Mouse (Mus musculus): Measurements from ENCODE around the gene Rbfox3. TPM values are rescaled to one million over a fixed set of nuclear protein-coding genes. Genes with fewer than 3 reads are reported as not detected.

The Rbfox3 gene
- polyA plus RNA-seq, 1 experiment from 2014 or later: 8.2 TPM

GRCm38 (mm10) chr11:118490566-118491218 lies 420.7 kb downstream of the Rbfox3 start:
- ATAC-seq (ENCODE audit: low FRiP score) (peak; percentile 69), DNase-seq (ENCODE audit: low spot score, missing footprints) (peak; percentile 98)
- H3K27ac ChIP-seq (ENCODE audit: low read depth, low read length): no peak overlapping the region
- H3K27me3 ChIP-seq (ENCODE audit: control insufficient read depth, insufficient read depth, low read length): no peaks in the 10 kb centered on the region
- no peaks in the 10 kb centered on the region for H3K36me3 ChIP-seq (ENCODE audit: control insufficient read depth, insufficient read depth, low read length)
- no peak overlapping the region for H3K4me3 ChIP-seq (ENCODE audit: low read depth, low read length)
- H3K4me2 ChIP-seq: peak overlapping the region; percentile 38
- H3K9me3 ChIP-seq (ENCODE audit: control insufficient read depth, low read length): no peaks in the 10 kb centered on the region
- no peak overlapping the region for H3K9ac ChIP-seq (ENCODE audit: low read length)
- peaks cover 2% of the 10 kb centered on the region; the same call in 1 of the 2 replicates for H3K4me1 ChIP-seq (ENCODE audit: control insufficient read depth, insufficient read depth, low read length)
- WGBS: 16% methylated on average over 22 of the region's 22 CpGs

GRCm38 (mm10) chr11:118488907-118489270 lies 422.5 kb downstream of the Rbfox3 start:
- H3K27ac ChIP-seq (ENCODE audit: low read depth, low read length): no peak overlapping the region
- no peak overlapping the region for H3K9ac ChIP-seq (ENCODE audit: low read length)
- peaks cover 2% of the 10 kb centered on the region; the same call in 1 of the 2 replicates for H3K4me1 ChIP-seq (ENCODE audit: control insufficient read depth, insufficient read depth, low read length)
- no peak for DNase-seq (ENCODE audit: low spot score, missing footprints)
- H3K36me3 ChIP-seq (ENCODE audit: control insufficient read depth, insufficient read depth, low read length): no peaks in the 10 kb centered on the region
- WGBS: 85% methylated on average over 12 of the region's 12 CpGs
- H3K27me3 ChIP-seq (ENCODE audit: control insufficient read depth, insufficient read depth, low read length): no peaks in the 10 kb centered on the region
- no peaks in the 10 kb centered on the region for H3K9me3 ChIP-seq (ENCODE audit: control insufficient read depth, low read length)
- no peak for ATAC-seq (ENCODE audit: low FRiP score)
- H3K4me3 ChIP-seq (ENCODE audit: low read depth, low read length): no peak overlapping the region
- no peak overlapping the region for H3K4me2 ChIP-seq

GRCm38 (mm10) chr11:118488191-118488906 lies 423.0 kb downstream of the Rbfox3 start:
- WGBS: 72% methylated on average over 8 of the region's 8 CpGs
- no peak for ATAC-seq (ENCODE audit: low FRiP score)
- DNase-seq (ENCODE audit: low spot score, missing footprints): no peak
- no peak overlapping the region for H3K9ac ChIP-seq (ENCODE audit: low read length)
- H3K36me3 ChIP-seq (ENCODE audit: control insufficient read depth, insufficient read depth, low read length): no peaks in the 10 kb centered on the region
- H3K4me1 ChIP-seq (ENCODE audit: control insufficient read depth, insufficient read depth, low read length): peaks cover 2% of the 10 kb centered on the region; the same call in 1 of the 2 replicates
- H3K27me3 ChIP-seq (ENCODE audit: control insufficient read depth, insufficient read depth, low read length): no peaks in the 10 kb centered on the region
- H3K4me2 ChIP-seq: no peak overlapping the region
- H3K4me3 ChIP-seq (ENCODE audit: low read depth, low read length): no peak overlapping the region
- no peaks in the 10 kb centered on the region for H3K9me3 ChIP-seq (ENCODE audit: control insufficient read depth, low read length)
- H3K27ac ChIP-seq (ENCODE audit: low read depth, low read length): no peak overlapping the region

GRCm38 (mm10) chr11:118486881-118487772 lies 424.3 kb downstream of the Rbfox3 start:
- H3K27me3 ChIP-seq (ENCODE audit: control insufficient read depth, insufficient read depth, low read length): no peaks in the 10 kb centered on the region
- ATAC-seq (ENCODE audit: low FRiP score): no peak
- peaks cover 2% of the 10 kb centered on the region; the same call in 1 of the 2 replicates for H3K4me1 ChIP-seq (ENCODE audit: control insufficient read depth, insufficient read depth, low read length)

GRCm38 (mm10) chr11:118486281-118486680 lies 425.1 kb downstream of the Rbfox3 start:
- no peak for ATAC-seq (ENCODE audit: low FRiP score)
- H3K27ac ChIP-seq (ENCODE audit: low read depth, low read length): no peak overlapping the region
- H3K36me3 ChIP-seq (ENCODE audit: control insufficient read depth, insufficient read depth, low read length): no peaks in the 10 kb centered on the region
- H3K4me2 ChIP-seq: no peak overlapping the region
- H3K27me3 ChIP-seq (ENCODE audit: control insufficient read depth, insufficient read depth, low read length): no peaks in the 10 kb centered on the region
- H3K4me1 ChIP-seq (ENCODE audit: control insufficient read depth, insufficient read depth, low read length): peaks cover 2% of the 10 kb centered on the region; the same call in 1 of the 2 replicates
- H3K9ac ChIP-seq (ENCODE audit: low read length): no peak overlapping the region
- H3K4me3 ChIP-seq (ENCODE audit: low read depth, low read length): no peak overlapping the region
- H3K9me3 ChIP-seq (ENCODE audit: control insufficient read depth, low read length): no peaks in the 10 kb centered on the region
- DNase-seq (ENCODE audit: low spot score, missing footprints): no peak
- WGBS: 89% methylated on average over 6 of the region's 6 CpGs

More at GRCm38 (mm10) chr11:118486881-118487772, 424.3 kb downstream of the Rbfox3 start:
- DNase-seq (ENCODE audit: low spot score, missing footprints): no peak
- H3K9ac ChIP-seq (ENCODE audit: low read length): no peak overlapping the region
- 91% methylated on average over 29 of the region's 29 CpGs for WGBS
- H3K36me3 ChIP-seq (ENCODE audit: control insufficient read depth, insufficient read depth, low read length): no peaks in the 10 kb centered on the region
- no peak overlapping the region for H3K27ac ChIP-seq (ENCODE audit: low read depth, low read length)
- H3K4me3 ChIP-seq (ENCODE audit: low read depth, low read length): no peak overlapping the region
- no peak overlapping the region for H3K4me2 ChIP-seq
- H3K9me3 ChIP-seq (ENCODE audit: control insufficient read depth, low read length): no peaks in the 10 kb centered on the region

GRCm38 (mm10) chr11:118485780-118486179 lies 425.6 kb downstream of the Rbfox3 start:
- Histone ChIP-seq H3K9me3 (ENCODE audit: control insufficient read depth, low read length) (no peaks in the 10 kb centered on the region), H3K27ac (ENCODE audit: low read depth, low read length) (no peak overlapping the region), H3K4me3 (ENCODE audit: low read depth, low read length) (no peak overlapping the region), H3K36me3 (ENCODE audit: control insufficient read depth, insufficient read depth, low read length) (no peaks in the 10 kb centered on the region), H3K4me2 (no peak overlapping the region), H3K9ac (ENCODE audit: low read length) (no peak overlapping the region), H3K4me1 (ENCODE audit: control insufficient read depth, insufficient read depth, low read length) (peaks cover 2% of the 10 kb centered on the region; the same call in 1 of the 2 replicates), H3K27me3 (ENCODE audit: control insufficient read depth, insufficient read depth, low read length) (no peaks in the 10 kb centered on the region)
- ATAC-seq (ENCODE audit: low FRiP score): no peak
- 92% methylated on average over 3 of the region's 3 CpGs for WGBS
- DNase-seq (ENCODE audit: low spot score, missing footprints): no peak

- no peaks in the 10 kb centered on the region for H3K9me3 ChIP-seq (ENCODE audit: control insufficient read depth, low read length)
- no peaks in the 10 kb centered on the region for H3K36me3 ChIP-seq (ENCODE audit: control insufficient read depth, insufficient read depth, low read length)
- no peak overlapping the region for H3K27ac ChIP-seq (ENCODE audit: low read depth, low read length)
- DNase-seq (ENCODE audit: low spot score, missing footprints) (no peak), ATAC-seq (ENCODE audit: low FRiP score) (no peak)
- H3K9ac ChIP-seq (ENCODE audit: low read length): no peak overlapping the region
- no peak overlapping the region for H3K4me2 ChIP-seq
- no peak overlapping the region for H3K4me3 ChIP-seq (ENCODE audit: low read depth, low read length)
- no peaks in the 10 kb centered on the region; the same call in 1 of the 2 replicates for H3K4me1 ChIP-seq (ENCODE audit: control insufficient read depth, insufficient read depth, low read length)
- 83% methylated on average over 11 of the region's 11 CpGs for WGBS
- H3K27me3 ChIP-seq (ENCODE audit: control insufficient read depth, insufficient read depth, low read length): no peaks in the 10 kb centered on the region
These were observed 426.1 kb downstream of the Rbfox3 start for GRCm38 (mm10) chr11:118485338-118485737.

- Histone ChIP-seq H3K4me2 (no peak overlapping the region), H3K27ac (ENCODE audit: low read depth, low read length) (no peak overlapping the region), H3K4me1 (ENCODE audit: control insufficient read depth, insufficient read depth, low read length) (no peaks in the 10 kb centered on the region), H3K27me3 (ENCODE audit: control insufficient read depth, insufficient read depth, low read length) (no peaks in the 10 kb centered on the region), H3K9me3 (ENCODE audit: control insufficient read depth, low read length) (no peaks in the 10 kb centered on the region), H3K9ac (ENCODE audit: low read length) (no peak overlapping the region), H3K36me3 (ENCODE audit: control insufficient read depth, insufficient read depth, low read length) (no peaks in the 10 kb centered on the region), H3K4me3 (ENCODE audit: low read depth, low read length) (no peak overlapping the region)
- WGBS: 86% methylated on average over 8 of the region's 8 CpGs
- ATAC-seq (ENCODE audit: low FRiP score) (no peak), DNase-seq (ENCODE audit: low spot score, missing footprints) (no peak)
These were observed 427.2 kb downstream of the Rbfox3 start for GRCm38 (mm10) chr11:118484169-118484568.
